Mouse (Mus musculus) kidney, postnatal 10 days (tissue): Measurements from ENCODE around the gene Trim47.
A peak's percentile ranks its signal among the peaks of the same experiment; 100 is the strongest.

ENCODE experiments used
- DNase-seq: peaks from one replicate; pipeline ENCODE4 v3.0.0; 2021; ENCODE audit warnings: mixed read lengths

The Trim47 gene

DNA sequence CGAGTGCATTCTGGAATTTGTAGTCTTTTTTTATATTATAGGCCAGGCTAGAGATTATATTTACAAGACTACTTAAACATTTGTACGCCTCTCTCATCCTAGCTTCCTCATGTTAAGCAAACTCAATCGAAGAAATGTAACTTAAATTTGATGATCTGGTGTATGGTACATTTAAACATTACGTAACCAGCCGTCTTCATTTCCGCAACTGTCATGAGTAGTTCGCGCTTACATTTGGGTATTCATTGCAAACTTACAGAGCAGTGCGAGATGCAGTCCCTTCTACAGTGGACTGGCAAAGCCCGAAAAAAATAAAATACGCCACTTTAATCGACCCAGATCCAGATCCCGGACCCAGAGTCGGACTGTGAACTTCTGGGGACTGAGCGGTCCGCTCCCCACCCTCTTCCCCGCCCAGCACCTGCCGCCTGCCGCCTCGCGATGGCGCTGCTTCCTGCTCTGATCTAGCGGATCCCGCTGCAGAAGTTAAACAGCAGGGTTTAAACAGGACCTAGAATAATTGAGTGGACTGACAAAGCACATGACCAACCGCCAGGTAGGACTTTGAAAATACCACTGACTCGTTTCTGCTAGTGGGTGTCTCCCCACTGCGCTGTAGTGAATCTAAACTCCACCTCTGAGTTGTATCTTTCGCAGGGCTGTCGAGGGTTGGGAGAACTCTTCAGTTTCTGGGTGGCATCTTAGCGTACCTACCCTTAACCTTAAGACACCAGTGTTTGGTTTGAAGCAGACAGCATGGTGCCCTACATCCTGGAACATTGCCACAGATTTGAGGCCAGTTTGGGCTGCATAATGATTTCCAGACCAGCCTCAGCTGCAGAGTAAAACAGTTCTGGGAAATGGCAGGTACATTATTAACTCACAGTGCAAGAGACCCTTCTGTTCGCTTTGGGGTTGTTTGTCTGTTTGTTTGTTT lies 39.5 kb downstream of the Trim47 start:
- DNase-seq, result peak; percentile 95

DNA sequence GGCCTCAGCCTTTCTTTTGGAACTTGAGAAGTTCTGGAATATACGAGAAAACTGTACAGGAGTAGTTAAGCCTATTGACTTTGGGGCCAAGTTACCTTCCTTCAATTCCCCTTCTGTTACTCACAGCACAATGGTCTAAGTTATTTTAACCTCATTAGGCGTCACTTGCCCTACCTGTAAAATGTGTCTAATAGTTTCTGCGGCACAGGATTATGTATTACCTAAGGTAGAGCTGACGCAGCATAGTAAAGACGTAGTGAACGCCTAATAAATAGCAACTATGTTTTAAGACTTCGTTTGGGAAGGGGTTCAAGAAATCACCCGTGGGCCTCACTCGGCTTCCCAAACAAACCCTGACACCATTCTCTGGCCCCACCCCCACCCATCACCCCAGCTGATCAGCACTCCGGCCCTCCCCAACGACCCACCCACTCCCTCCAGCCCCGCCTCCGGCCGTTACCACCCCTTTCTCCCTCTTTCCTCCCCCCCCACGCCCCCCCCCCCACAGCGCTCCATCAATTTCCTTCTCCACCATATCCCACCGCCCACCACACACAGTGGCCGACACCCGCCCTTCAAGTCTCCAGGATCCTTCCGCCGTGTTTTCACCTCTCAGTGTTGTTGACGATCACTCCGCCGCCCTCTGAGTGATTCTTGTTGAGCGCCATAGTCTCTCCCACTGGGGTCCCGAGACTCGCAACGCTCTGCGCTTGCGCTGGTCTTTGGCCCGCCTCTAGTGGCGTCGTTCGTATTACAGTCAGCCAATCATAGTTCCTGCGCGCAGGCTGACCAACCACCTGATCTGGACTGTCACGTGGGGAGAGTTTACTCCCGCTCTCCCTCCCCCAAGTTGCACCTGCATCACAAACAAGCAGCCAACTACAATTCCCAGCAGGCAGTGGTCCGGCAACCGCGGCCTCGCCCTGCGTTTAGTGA lies 40.5 kb downstream of the Trim47 start, which contains the start of gene Wbp2:
Gene Wbp2 (minus strand): TSS at position 738 of the 936 bp plus-strand sequence.
- DNase-seq, result peak; percentile 98

DNA sequence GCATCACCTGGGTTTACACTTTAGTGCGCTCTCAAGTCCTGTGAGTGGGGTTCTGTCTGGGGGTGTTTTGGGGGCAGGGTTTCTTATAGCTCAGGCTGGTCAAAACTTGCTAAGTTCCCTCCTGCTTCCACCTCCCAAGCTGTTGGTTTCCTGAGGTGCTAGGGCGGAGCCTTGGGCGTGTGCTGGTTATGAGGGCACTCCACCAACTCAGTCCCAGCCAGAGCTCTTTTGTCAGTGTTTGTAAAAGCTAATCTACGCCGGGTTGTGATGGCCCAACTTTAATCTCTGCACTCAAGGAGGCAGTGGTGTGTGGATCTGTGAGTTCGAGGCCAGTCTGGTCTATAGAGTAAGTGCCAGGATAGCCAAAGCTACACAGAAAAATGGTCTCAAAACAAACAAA lies 42.8 kb downstream of the Trim47 start:
- no peak for DNase-seq

DNA sequence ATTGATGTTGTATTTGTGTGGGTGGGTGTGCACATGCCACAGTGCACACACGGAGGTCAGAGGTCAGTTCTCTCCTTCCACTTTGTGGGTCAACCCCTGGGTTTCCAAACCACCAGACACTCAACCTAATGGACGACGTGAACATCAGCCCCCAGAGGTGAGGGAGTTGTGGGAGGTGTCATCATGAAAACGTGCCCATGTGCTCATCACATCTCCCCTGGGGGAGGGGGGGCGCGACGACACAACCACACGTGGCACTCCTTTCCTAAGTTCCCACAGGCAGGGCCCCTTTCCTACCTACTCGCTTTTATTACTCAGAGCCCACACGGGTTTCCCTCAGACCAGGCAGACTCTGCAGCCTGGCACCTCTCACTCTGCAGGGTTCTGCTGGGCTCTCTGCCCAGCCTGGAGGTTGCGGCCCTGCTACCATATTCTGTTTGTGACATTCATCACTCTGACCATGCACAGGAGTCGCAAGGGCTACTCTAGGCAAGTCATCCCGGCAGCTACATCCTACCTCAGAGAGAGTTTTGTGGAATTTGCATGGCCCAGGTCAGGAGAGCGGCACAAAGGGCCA lies 43.8 kb downstream of the Trim47 start:
- no peak for DNase-seq

DNA sequence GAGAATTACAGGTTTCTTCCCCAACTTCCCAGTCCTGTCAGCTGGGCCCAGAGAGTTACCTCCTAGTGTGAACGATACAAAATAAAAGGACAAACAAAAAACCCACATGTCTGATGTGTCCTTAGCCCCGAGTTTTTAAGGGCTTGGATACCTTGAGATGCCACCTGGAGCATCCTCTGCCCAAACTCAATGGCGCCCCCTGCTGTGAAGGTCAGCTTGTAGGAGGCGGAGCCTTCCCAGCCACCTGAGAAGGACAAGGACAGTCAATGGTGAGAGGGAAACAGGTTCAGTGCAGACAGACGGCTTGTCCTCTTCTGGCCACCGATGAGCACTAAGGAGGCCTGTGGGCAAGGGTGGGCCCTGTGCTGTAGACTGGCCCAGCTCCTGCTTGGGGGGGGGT lies 45.9 kb downstream of the Trim47 start:
- peak; percentile 78 for DNase-seq

DNA sequence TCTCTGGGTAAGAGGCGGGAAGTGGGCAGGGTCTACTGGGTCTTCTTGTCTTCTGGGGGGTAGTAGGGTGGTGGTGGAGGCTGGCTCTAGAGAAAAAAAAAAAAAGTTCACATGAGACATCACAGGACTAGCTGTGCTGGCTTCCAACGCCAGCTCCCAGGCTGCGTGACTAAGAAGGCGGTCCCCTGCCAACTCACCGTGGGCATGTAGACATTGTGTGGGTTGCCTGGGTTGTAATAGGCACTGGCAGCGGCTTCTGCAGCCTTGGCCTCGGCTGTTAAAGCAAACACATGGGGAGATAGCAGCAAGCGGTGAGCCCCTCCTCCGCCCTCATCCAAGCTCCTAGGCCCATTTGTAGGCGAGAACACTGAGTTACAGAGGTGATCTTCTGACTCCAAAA lies 47.5 kb downstream of the Trim47 start:
- no peak for DNase-seq

DNA sequence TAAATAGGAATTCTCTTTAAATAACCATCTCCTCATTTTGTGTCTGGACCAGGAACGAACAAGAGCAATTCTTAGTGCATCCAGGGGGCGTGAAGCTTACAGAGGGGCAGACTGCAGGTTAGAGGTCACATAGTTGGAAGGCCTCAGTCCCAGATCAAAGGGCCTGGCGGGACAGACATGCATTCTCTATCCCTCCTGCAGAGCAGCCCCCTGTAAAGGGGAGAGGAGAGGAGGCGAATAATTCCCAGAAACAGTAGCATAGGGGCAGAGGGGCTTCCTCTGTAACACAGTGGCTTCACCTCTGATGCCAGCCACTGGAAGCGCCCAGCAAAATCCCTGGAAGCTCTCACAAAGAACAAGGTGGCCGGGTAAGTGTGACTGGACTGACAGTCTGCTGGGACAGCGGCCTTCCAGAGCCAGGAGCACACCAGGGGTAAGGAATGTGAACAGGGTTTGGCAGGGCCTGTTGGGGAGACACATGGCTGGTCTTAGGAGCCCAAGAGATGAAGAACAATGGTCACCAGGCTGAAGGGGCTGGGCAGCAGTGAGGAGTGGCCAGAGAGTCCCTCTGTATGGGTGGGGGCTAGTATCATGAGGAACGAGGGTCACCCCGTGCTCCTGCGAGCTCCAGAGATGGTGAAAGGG lies 48.2 kb downstream of the Trim47 start:
- DNase-seq, result no peak

DNA sequence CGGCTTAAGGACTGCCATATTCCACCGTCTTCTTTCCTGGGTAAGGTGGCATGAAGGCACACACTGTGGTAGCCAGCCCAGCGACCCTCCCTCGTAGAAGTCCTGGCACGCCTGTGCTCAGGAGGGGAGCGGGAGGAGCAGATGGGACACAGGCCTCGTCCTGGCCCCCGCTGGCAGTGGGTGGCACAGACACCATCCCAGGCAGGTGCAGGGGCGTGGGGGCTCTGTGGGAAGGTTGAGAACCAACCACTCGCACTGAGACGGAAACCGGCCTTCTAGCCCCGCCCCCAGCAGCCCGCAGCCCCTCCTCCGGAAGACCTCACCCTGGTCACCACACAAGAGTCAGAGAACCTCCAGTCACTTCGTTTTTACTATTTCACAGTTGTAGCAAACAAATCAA lies 48.8 kb downstream of the Trim47 start:
- peak; percentile 78 for DNase-seq

DNA sequence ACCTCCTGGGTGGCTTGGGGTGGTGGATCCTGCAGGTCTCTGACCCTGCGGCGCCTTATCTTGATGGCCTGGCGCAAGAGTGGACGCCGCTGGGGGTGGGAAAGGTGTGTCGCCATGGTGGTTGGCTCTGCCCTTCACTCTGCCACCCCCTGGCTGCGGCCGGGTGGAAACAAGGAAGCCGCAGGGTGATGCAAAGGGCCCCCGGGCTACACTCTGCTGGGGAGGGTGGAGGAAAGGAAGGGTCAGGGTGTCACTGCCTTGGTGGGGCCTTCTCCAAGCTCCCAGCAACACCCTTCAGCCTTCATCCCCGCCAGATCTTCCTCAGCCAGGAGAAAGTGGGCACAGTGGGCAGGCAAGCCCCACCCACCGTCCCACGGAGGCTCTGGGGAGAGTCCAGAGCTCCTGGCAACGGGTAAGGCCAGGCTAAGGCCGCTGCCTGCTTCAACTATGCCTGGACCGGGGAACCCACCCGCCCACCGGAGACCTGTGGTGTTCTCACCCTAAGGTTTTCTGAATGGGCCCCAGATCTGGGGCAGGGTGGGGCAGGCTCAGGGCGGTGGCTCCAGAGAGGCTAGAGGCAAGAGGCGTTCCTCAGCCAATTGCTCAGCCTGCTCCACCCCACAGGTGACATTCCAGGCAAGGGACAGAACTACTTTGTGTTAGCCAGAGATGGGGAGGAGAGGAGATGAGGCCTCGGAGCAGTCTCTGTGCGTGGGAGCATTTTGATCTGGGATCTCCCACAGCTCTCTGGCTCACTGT lies 49.4 kb downstream of the Trim47 start, which contains the start of gene Unc13d:
Gene Unc13d (minus strand): TSS at position 516 of the 759 bp plus-strand sequence.
- DNase-seq, result no peak

DNA sequence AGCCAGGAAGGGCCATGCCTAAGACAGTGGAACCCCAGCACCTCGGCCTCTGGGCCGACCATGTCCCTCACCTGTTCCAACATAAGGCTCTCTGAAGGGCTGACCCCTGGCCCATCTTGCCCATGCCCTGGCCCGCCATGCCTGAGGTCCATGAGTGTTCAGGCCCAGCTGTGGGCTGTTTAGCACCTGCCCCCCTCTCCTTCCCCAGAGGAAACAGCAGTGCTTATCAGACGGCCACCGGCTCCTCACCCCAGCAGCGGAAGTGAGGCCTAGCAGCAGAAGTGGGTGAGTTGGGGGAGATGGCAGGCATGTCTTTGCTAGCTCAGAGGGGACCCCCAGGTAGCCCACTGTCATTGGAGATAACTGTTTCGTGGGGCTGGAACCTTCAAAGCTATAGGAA lies 50.2 kb downstream of the Trim47 start:
- DNase-seq, result no peak

DNA sequence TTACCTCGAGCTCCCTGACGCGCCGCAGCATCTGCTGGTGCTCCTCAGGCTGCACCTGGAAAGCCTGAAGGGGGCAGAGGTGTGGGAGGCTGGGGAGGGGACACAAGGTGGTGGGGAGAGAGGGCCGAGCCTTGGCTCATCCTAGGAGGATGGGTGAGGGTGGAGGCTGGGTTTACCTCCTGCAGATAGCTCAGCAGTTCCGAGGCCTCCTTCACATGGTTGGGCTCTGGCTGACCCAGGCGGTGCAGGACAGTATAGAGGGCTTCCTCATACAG lies 50.8 kb downstream of the Trim47 start:
- no peak for DNase-seq

DNA sequence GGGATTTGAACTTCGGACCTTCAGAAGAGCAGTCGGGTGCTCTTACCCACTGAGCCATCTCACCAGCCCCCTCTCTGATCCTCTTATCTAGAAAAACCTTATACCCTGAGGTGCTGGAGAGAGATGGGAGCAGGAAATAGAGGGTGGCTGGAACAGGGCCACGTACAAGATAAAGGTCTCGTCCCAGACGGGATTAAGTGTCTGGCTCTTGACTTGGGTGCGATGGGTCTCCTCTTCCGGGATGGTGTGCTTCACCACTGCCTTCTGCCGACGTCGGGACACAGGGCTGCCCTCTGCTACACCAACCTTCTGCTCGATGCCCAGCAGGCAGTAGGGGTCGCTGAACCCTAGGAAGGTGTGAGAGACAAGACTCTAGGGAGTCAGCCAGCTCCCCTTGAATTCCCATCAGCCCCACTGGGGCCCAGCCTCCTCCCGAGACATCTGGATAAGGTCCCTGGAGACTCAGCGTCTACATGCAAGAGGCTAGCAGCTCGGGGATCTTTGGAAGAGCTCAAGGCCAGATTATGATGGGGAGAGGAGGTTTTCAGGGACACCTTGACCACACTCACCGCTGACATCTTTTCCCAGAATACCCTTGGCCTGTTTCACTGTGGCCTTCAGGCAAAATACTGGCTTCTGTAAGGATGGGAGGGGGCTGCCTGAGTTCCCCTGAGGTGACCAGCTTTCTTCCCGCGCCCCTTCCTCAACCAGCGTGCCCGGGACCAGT lies 51.3 kb downstream of the Trim47 start:
- DNase-seq, result no peak

DNA sequence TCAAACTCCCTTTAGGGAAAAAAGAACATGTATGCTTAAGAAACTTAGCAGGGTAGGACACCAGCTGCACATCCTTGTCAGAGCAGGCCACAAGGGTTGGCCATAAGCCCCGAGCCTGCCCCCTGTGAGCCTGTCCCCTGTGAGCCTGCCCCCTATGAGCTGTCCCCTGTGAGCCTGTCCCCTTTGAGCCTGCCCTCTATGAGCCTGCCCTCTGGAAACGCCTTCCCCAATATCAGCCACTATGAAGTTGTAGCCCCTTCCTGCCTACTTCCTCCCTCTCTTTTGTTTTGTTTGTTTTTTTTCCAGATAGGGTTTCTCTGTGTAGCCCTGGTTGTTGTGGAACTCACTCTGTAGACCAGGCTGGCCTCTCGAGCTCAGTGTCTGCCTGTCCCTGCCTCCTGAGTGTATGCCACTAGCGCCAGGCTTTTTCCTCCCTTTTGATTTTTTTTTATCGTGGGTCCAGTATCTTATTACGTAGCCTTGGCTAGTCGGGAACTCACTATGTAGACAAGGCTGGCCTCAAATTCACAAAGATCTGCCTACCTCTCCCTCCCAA lies 52.5 kb downstream of the Trim47 start:
- no peak for DNase-seq

DNA sequence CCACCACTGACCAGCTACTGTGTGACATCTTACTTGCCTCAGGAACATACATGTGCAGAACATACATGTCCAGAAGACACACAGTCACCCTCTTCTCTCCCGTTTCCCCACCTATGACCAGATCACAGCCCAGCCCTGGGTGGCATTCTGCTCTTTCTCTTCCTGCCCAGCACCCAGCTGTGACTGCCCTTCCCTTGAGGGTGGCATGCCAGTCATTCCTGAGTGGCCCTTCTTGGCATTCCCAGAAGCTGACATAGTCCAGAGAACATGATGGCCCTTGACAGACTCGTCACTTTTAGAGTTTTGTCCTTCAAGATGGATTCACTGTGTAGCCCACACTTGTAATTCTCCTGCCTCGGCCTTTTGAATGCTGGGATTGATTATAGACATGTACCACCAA lies 54.4 kb downstream of the Trim47 start:
- no peak for DNase-seq

DNA sequence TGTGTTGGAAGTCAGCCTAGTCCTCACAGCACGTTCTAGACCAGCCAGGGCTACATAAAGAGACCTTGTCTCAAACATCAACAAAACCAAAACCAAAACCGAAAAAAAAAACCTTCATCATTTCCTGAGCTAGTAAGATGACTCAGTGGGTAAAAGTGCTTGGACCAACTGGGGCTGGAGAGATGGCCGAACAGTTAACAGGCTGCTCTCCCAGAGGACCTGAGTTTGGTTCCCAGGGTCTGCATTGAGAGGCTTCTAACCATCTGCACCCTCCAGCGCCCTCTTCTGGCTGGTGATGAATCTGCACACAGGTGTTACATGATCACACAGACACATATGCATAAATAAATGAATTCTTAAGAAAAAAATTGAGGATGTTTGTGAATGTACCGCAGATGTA lies 55.5 kb downstream of the Trim47 start:
- peak; percentile 51 for DNase-seq

DNA sequence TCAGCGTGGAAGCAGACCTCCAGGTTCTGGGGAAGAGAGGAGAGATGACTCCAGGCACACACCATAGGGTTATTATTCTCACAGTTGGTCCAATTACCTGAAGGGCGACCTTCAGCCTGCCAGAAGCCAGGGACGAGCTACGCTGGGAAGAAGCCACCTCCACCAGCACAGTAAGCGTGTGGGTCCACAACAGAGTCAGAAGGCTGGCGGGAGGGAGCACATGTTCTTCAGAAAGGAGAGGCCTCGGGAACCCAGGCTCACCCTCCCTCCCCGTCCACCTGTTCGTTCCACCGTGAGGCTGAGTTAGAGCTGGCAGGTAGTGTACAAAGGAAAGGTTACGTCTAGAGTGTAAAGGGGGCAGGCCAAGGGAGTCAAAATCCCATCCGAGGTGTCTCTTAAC lies 61.7 kb downstream of the Trim47 start:
- DNase-seq, result no peak

DNA sequence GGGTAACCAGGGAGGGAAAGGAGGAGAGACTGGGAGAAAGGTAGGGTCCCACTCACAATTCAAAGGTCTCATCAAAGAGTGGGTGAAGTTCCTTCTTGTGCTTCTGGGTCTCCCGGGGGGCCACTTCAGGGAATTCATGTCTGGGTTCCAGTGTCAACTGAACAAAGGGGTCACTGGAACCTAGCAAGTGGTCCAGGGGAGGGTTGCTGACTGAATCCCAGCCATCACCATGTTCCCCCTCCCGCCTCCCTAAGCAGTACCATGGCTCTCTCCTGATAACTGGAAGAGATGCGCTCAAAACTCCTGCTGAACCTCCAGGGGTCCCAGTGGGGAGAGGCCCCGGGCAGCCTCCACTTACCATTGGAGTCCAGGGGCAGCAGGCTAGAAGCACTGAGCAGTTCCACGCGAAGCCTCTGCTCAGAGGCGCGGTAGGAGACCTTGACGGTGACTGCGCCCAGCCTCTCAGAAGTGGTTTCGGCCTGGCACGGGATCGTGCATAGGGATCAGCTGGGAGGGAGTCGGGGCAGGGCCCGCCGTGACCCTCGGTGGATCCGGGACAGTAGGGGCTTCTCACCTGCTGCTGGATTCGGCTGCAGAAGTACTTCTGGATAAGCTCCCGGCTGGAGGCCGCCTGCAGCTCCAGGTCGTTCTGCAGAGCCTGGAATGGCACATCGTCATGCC lies 62.7 kb downstream of the Trim47 start:
- no peak for DNase-seq

DNA sequence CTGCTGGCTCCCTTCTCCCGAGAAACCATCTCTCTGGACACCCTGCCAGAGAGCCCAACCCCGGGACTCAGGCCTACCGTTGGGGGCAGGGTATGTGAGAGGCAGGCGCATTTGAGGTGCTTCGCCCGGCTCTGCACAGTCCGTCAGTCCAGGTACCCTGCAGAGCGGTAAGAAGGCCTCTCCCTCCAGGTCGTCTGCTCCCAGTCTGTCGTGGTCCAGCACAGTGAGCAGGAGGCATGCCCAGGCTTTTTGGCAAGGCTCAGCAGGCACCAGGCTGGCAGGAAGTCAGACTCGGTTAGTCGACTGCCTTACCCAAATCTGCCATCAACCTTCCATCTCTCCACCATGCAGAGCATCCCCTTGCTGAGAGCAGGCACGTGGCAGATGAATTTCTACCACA lies 63.4 kb downstream of the Trim47 start:
- DNase-seq, result no peak

DNA sequence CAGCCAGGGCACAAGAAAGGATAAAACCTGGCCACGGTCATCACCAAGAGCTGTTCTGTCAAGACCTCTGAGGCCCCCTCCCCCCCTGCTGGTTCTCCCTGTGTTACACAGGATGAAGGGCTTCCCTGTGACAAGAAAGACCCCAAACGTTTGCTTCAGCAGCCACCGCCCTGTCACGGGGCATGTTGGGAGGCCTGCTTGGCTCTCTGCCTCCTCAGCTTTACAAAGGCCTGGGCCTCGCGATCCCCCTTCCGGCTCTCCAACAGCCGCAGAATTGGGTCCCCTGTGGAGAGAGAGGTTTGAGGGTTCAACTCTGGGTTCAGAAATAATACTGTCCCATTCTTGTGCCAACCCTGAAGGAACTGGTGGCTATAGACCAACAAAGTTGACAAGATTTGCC lies 64.5 kb downstream of the Trim47 start:
- DNase-seq, result no peak

DNA sequence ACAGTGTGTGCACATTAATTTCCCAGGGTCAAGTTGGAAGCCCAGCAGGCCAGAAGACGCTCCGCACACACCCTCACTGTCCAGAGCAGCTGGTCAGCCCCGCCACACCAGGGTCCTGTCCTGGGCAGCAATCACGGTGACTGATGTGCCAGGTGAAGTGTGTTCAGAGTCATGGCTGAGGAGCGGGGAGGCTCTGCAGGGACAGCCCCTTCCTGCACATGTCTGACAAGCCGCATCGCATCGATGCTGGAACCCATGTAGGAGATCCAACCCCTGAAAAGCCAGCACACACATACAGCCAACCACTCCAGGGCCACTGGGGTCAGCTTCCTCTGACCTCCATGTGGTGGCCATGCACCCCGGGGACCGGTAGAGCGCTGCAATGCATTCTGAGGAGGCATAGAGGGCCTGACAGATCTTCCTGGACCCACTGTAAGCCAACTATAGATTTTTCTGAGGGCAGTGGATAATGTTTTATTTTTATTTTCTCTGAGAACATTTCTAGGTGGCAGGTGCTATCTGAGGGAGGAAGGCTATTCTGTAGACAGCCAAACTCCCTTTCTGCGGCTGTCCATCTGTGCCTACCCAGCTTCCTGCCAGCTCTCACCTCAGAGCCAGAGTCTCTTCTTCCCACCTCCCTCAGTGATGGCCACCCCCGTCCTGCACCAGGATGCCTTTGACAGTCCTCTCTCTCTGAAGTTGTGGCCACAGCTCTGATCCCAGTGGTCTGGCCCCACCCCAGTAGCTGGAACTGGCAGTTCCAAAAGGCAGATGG lies 65.2 kb downstream of the Trim47 start:
- no peak for DNase-seq
